ENCODE assay signal across 7 mouse cellular contexts in genomic region chr2:154657486-154658237, GRCm38 (mm10). TPM values are rescaled to one million over a fixed set of nuclear protein-coding genes. Genes with fewer than 3 reads are reported as not detected.
DNase-seq lines count a peak whose midpoint lies in the region; ATAC-seq and TF ChIP-seq lines count a peak whose summit lies in the region.

No protein-coding gene starts in this region.

- peak; percentile 67 for TF ChIP-seq POLR2A in CH12.LX (IDR thresholded peaks at IDR 0.05; ENCODE audit: low read depth, low read length)

- H3K27me3 ChIP-seq in CH12.LX (replicated peaks), result no peaks in the 10 kb centered on the region
- H3K27me3 ChIP-seq in forebrain, postnatal 0 days (ENCODE audit: insufficient read depth, low read length), result no peaks in the 10 kb centered on the region
- no peaks in the 10 kb centered on the region for H3K27me3 ChIP-seq in intestine, embryonic 15.5 days (replicated peaks)
- no peaks in the 10 kb centered on the region for H3K27me3 ChIP-seq in lung, embryonic 14.5 days (ENCODE audit: insufficient read depth, low read length)

- no peak for TF ChIP-seq RAD21 in CH12.LX (IDR thresholded peaks at IDR 0.05; ENCODE audit: low read depth, low read length)

- ATAC-seq in activated CD4-positive, CD25-positive, alpha-beta regulatory T cell, adult 4 months, result peak; percentile 75
- ATAC-seq in forebrain, postnatal 0 days, result no peak
- ATAC-seq in intestine, embryonic 15.5 days, result peak; percentile 50
- 0 out of 2 replicates have a peak, but pooled peaks have one; percentile 1 for ATAC-seq in lung, embryonic 14.5 days (ENCODE audit: insufficient read depth)
- ATAC-seq in neutrophil, adult 5-6 weeks (ENCODE audit: extremely low read depth, insufficient number of reproducible peaks, low FRiP score, poor library complexity, severe bottlenecking), result peak; percentile 85

- peak overlapping the region; percentile 68 for H3K27ac ChIP-seq in CH12.LX (ENCODE audit: insufficient read depth, low read depth)
- peak overlapping the region; percentile 71 for H3K27ac ChIP-seq in forebrain, postnatal 0 days (ENCODE audit: low read depth, low read length)
- peak overlapping the region; percentile 86 for H3K27ac ChIP-seq in intestine, embryonic 15.5 days
- H3K27ac ChIP-seq in lung, embryonic 14.5 days (ENCODE audit: low read depth), result peak overlapping the region; percentile 87

- H3K4me2 ChIP-seq in CH12.LX (ENCODE audit: insufficient read depth, low read depth, poor library complexity, severe bottlenecking), result peak overlapping the region; percentile 91
- peak overlapping the region; percentile 77 for H3K4me2 ChIP-seq in forebrain, postnatal 0 days (ENCODE audit: low read depth)
- peak overlapping the region; percentile 68 for H3K4me2 ChIP-seq in intestine, embryonic 15.5 days (replicated peaks)
- peak overlapping the region; percentile 84 for H3K4me2 ChIP-seq in lung, embryonic 14.5 days

- H3K36me3 ChIP-seq in CH12.LX (replicated peaks in 1 of 2; ENCODE audit: control insufficient read depth in 1 of 2, insufficient read depth in 1 of 2, low read length in 1 of 2), result peaks cover 13 to 29% of the 10 kb centered on the region in 2 experiments
- H3K36me3 ChIP-seq in forebrain, postnatal 0 days (ENCODE audit: insufficient read depth), result 0 out of 2 replicates have a peak, but pooled peaks cover 9% of the 10 kb centered on the region
- H3K36me3 ChIP-seq in intestine, embryonic 15.5 days, result no peaks in the 10 kb centered on the region; the same call in 1 of the 2 replicates
- peaks cover 20% of the 10 kb centered on the region; the same call in 1 of the 2 replicates for H3K36me3 ChIP-seq in lung, embryonic 14.5 days (ENCODE audit: insufficient read depth)

- H3K4me3 ChIP-seq in CH12.LX (replicated peaks in 1 of 3; ENCODE audit: low read depth in 2 of 3, low read length in 2 of 3, poor library complexity in 1 of 3), result peak overlapping the region; percentile 91 to 96 (median 94)
- peak overlapping the region; percentile 91 for H3K4me3 ChIP-seq in forebrain, postnatal 0 days (ENCODE audit: low read depth, low read length)
- H3K4me3 ChIP-seq in intestine, embryonic 15.5 days (replicated peaks), result peak overlapping the region; percentile 85
- H3K4me3 ChIP-seq in lung, embryonic 14.5 days (ENCODE audit: low read depth, low read length), result peak overlapping the region; percentile 92

- TF ChIP-seq CTCF in CH12.LX (conservative IDR thresholded peaks at IDR 0.05 in 1 of 2, IDR thresholded peaks at IDR 0.05 in 1 of 2; ENCODE audit: low read depth in 2 of 2, low read length in 2 of 2), result no peak
- TF ChIP-seq CTCF in forebrain, postnatal 0 days (IDR thresholded peaks at IDR 0.05; ENCODE audit: low read depth), result no peak
- no peak for TF ChIP-seq CTCF in lung, embryonic 14.5 days (IDR thresholded peaks at IDR 0.05; ENCODE audit: low read depth)

- H3K9me3 ChIP-seq in CH12.LX (replicated peaks; ENCODE audit: low read length), result no peaks in the 10 kb centered on the region
- no peaks in the 10 kb centered on the region for H3K9me3 ChIP-seq in forebrain, postnatal 0 days (ENCODE audit: low read length)
- H3K9me3 ChIP-seq in intestine, embryonic 15.5 days, result no peaks in the 10 kb centered on the region
- no peaks in the 10 kb centered on the region for H3K9me3 ChIP-seq in lung, embryonic 14.5 days (ENCODE audit: low read depth, low read length)

- 0 out of 2 replicates have a peak, but pooled peaks have one; percentile 25 for TF ChIP-seq EP300 in CH12.LX (IDR thresholded peaks at IDR 0.05; ENCODE audit: low read length)

- H3K79me2 ChIP-seq in CH12.LX (replicated peaks; ENCODE audit: control insufficient read depth, extremely low read depth, insufficient read depth, poor library complexity, severe bottlenecking), result peaks cover 46% of the 10 kb centered on the region

- in situ Hi-C loops in CH12.LX (cut with MboI; ENCODE audit: low pct_ligation_motif_present, low pct_unique_long_range_greater_than_20kb, low sequenced_read_pairs), result no loop called here

- dilution Hi-C loops in CH12.LX (cut with MboI; ENCODE audit: extremely low pct_ligation_motif_present, extremely low pct_unique_long_range_greater_than_20kb, low sequenced_read_pairs), result no loop called here

- WGBS in forebrain, postnatal 0 days, result 19% methylated on average over 12 of the region's 12 CpGs
- WGBS in intestine, embryonic 15.5 days, result 3% methylated on average over 12 of the region's 12 CpGs
- 2% methylated on average over 12 of the region's 12 CpGs for WGBS in lung, embryonic 14.5 days

- peak overlapping the region; percentile 96 for H3K9ac ChIP-seq in CH12.LX (ENCODE audit: insufficient read depth, low read depth)
- peak overlapping the region; percentile 85 for H3K9ac ChIP-seq in forebrain, postnatal 0 days
- H3K9ac ChIP-seq in intestine, embryonic 15.5 days, result peak overlapping the region; percentile 87
- peak overlapping the region; percentile 90 for H3K9ac ChIP-seq in lung, embryonic 14.5 days

- H3K4me1 ChIP-seq in CH12.LX (ENCODE audit: control insufficient read depth in 1 of 2, insufficient read depth in 2 of 2), result peaks cover 10 to 40% of the 10 kb centered on the region in 2 experiments
- peaks cover 19% of the 10 kb centered on the region for H3K4me1 ChIP-seq in forebrain, postnatal 0 days (ENCODE audit: insufficient read depth)
- H3K4me1 ChIP-seq in intestine, embryonic 15.5 days (replicated peaks), result peaks cover 15% of the 10 kb centered on the region
- peaks cover 4% of the 10 kb centered on the region for H3K4me1 ChIP-seq in lung, embryonic 14.5 days (ENCODE audit: insufficient read depth)

- DNase-seq in CH12.LX (ENCODE audit: extremely low read depth), result peak; percentile 84
- DNase-seq in forebrain, postnatal 0 days, result no peak
- DNase-seq in lung, embryonic 14.5 days, result peak; percentile 59
- no peak for DNase-seq in ovary, postnatal 14 days (ENCODE audit: low spot score)

TF ChIP-seq in CH12.LX, 34 proteins besides CTCF, POLR2A, EP300 and RAD21 (continues in another document):
- no peak for TF ChIP-seq TCF12 (IDR thresholded peaks at IDR 0.05; ENCODE audit: low read depth, low read length)
- 0 out of 2 replicates have a peak, but pooled peaks have one; percentile 22 for TF ChIP-seq MYC (IDR thresholded peaks at IDR 0.05; ENCODE audit: low read depth, low read length)
- TF ChIP-seq IRF4 (IDR thresholded peaks at IDR 0.05; ENCODE audit: low read depth, low read length), result peak; percentile 58
- no peak; the same call in none of the 2 replicates for TF ChIP-seq JUND (conservative IDR thresholded peaks at IDR 0.05; ENCODE audit: low read depth, low read length)
- TF ChIP-seq UBTF (IDR thresholded peaks at IDR 0.05; ENCODE audit: low read depth, low read length), result 0 out of 2 replicates have a peak, but pooled peaks have one; percentile 24
- peak; percentile 43 for TF ChIP-seq ETS1 (conservative IDR thresholded peaks at IDR 0.05; ENCODE audit: low read depth, low read length)
- TF ChIP-seq RCOR1 (conservative IDR thresholded peaks at IDR 0.05; ENCODE audit: low read depth, low read length), result no peak
- TF ChIP-seq ZC3H11A (IDR thresholded peaks at IDR 0.05; ENCODE audit: low read depth, low read length), result no peak

RNA-seq across cellular contexts. Expression of gene Chmp4b, which starts 6.2 kb away (rescaled TPM):
- total RNA-seq in CH12.LX (2012; rRNA removed), result 105 and 107 TPM in 2 replicates
- 113 and 119 TPM in 2 replicates for total RNA-seq in CH12.LX (2014; rRNA removed)
- 152 and 156 TPM in 2 replicates for polyA plus RNA-seq in CH12.LX (2012; ENCODE audit: insufficient read length, low read depth)
- polyA plus RNA-seq in activated CD4-positive, CD25-positive, alpha-beta regulatory T cell, adult 4 months (2017; shearing (Covaris generic)), result 1 to 10 TPM; 5.9 to 6.3 TPM
- total RNA-seq in forebrain, postnatal 0 days (2014; rRNA removed), result 176 and 191 TPM in 2 replicates
- 28.9 and 29.4 TPM in 2 replicates for polyA plus RNA-seq in forebrain, postnatal 0 days (2015; fragmentation: Nextera tagmentation; extraction: Ambion mirVana)
- polyA plus RNA-seq in intestine, embryonic 15.5 days (2015; fragmentation: Nextera tagmentation; extraction: Ambion mirVana), result 36.3 and 36.4 TPM in 2 replicates
- 14.9 and 15.0 TPM in 2 replicates for polyA plus RNA-seq in lung, embryonic 14.5 days (2014; fragmentation: Nextera tagmentation; extraction: Ambion mirVana)
- total RNA-seq in neutrophil, adult 5-6 weeks (2017), result 151 and 159 TPM in 2 replicates

RNA-seq across cellular contexts. Expression of gene 4930519P11Rik, which starts 44.4 kb away (rescaled TPM):
- total RNA-seq in CH12.LX (2012; rRNA removed), result not detected in 2 replicates
- total RNA-seq in CH12.LX (2014; rRNA removed), result not detected in 2 replicates
- not detected in 2 replicates for polyA plus RNA-seq in CH12.LX (2012; ENCODE audit: insufficient read length, low read depth)
- polyA plus RNA-seq in activated CD4-positive, CD25-positive, alpha-beta regulatory T cell, adult 4 months (2017; shearing (Covaris generic)), result not detected
- total RNA-seq in forebrain, postnatal 0 days (2014; rRNA removed), result 1.1 TPM in 1 of 2 replicates, not detected in the other
- 0.64 TPM in 1 of 2 replicates, not detected in the other for polyA plus RNA-seq in forebrain, postnatal 0 days (2015; fragmentation: Nextera tagmentation; extraction: Ambion mirVana)
- polyA plus RNA-seq in intestine, embryonic 15.5 days (2015; fragmentation: Nextera tagmentation; extraction: Ambion mirVana), result not detected in 2 replicates
- 0.72 and 0.83 TPM in 2 replicates for polyA plus RNA-seq in lung, embryonic 14.5 days (2014; fragmentation: Nextera tagmentation; extraction: Ambion mirVana)
- 4.8 and 5.4 TPM in 2 replicates for total RNA-seq in neutrophil, adult 5-6 weeks (2017)

RNA-seq across cellular contexts. Expression of gene Zfp341, which starts 44.6 kb away (rescaled TPM):
- total RNA-seq in CH12.LX (2012; rRNA removed) (1.6 and 1.7 TPM in 2 replicates), CH12.LX (2014; rRNA removed) (0.58 and 0.77 TPM in 2 replicates)
- polyA plus RNA-seq in CH12.LX (2012; ENCODE audit: insufficient read length, low read depth), result 4.1 and 4.4 TPM in 2 replicates
- polyA plus RNA-seq in activated CD4-positive, CD25-positive, alpha-beta regulatory T cell, adult 4 months (2017; shearing (Covaris generic)), result under 1 TPM; 0.37 to 0.73 TPM
- 8.8 and 10.2 TPM in 2 replicates for total RNA-seq in forebrain, postnatal 0 days (2014; rRNA removed)
- 1.3 and 1.4 TPM in 2 replicates for polyA plus RNA-seq in forebrain, postnatal 0 days (2015; fragmentation: Nextera tagmentation; extraction: Ambion mirVana)
- 0.69 and 1.0 TPM in 2 replicates for polyA plus RNA-seq in intestine, embryonic 15.5 days (2015; fragmentation: Nextera tagmentation; extraction: Ambion mirVana)
- polyA plus RNA-seq in lung, embryonic 14.5 days (2014; fragmentation: Nextera tagmentation; extraction: Ambion mirVana), result 1.0 and 1.1 TPM in 2 replicates
- 3.3 and 4.3 TPM in 2 replicates for total RNA-seq in neutrophil, adult 5-6 weeks (2017)

RNA-seq across cellular contexts. Expression of gene Pxmp4, which starts 54.2 kb away (rescaled TPM):
- 7.2 and 7.6 TPM in 2 replicates for total RNA-seq in CH12.LX (2012; rRNA removed)
- 8.7 and 9.4 TPM in 2 replicates for total RNA-seq in CH12.LX (2014; rRNA removed)
- polyA plus RNA-seq in CH12.LX (2012; ENCODE audit: insufficient read length, low read depth), result 5.5 and 6.0 TPM in 2 replicates
- 10 to 100 TPM; 20.5 to 23.2 TPM for polyA plus RNA-seq in activated CD4-positive, CD25-positive, alpha-beta regulatory T cell, adult 4 months (2017; shearing (Covaris generic))
- 13.2 and 15.0 TPM in 2 replicates for total RNA-seq in forebrain, postnatal 0 days (2014; rRNA removed)
- 16.6 and 17.9 TPM in 2 replicates for polyA plus RNA-seq in forebrain, postnatal 0 days (2015; fragmentation: Nextera tagmentation; extraction: Ambion mirVana)
- polyA plus RNA-seq in intestine, embryonic 15.5 days (2015; fragmentation: Nextera tagmentation; extraction: Ambion mirVana), result 28.0 and 32.9 TPM in 2 replicates
- 24.1 and 25.9 TPM in 2 replicates for polyA plus RNA-seq in lung, embryonic 14.5 days (2014; fragmentation: Nextera tagmentation; extraction: Ambion mirVana)
- total RNA-seq in neutrophil, adult 5-6 weeks (2017), result 7.4 and 10.9 TPM in 2 replicates

Comparison
In these comparisons a context has a peak if more than half of its experiments do, and no peak if none do; other contexts are left out.
1. DNase-seq: peak in CH12.LX (single experiment) and lung, embryonic 14.5 days (single experiment); none in forebrain, postnatal 0 days (single experiment) and ovary, postnatal 14 days (single experiment).
2. Peak in every context shown above with its lines, with median percentiles within 50 percentile points of each other: H3K27ac ChIP-seq, H3K4me2 ChIP-seq, H3K4me3 ChIP-seq and H3K9ac ChIP-seq.